Comparison of ENCODE assay signal across 10 mouse cellular contexts in genomic region chr9:119155826-119156225, GRCm38 (mm10). TPM values are rescaled to one million over a fixed set of nuclear protein-coding genes. Genes with fewer than 3 reads are reported as not detected.
DNase-seq lines count a peak whose midpoint lies in the region; ATAC-seq and TF ChIP-seq lines count a peak whose summit lies in the region.
"Had no signal": no experiment of that assay in that cellular context is flagged by ENCODE, and none has a peak within 500 bp of the region (broad histone marks: within the 10 kb centered on the region; RNA-seq: fewer than 3 reads in every experiment).

No protein-coding gene starts in this region.

- peaks cover 44% of the 10 kb centered on the region for H3K27me3 ChIP-seq in liver, embryonic 12.5 days (replicated peaks)
- H3K27me3 ChIP-seq in liver, embryonic 11.5 days (replicated peaks; ENCODE audit: control insufficient read depth, insufficient read depth, low read length), result peaks cover 22% of the 10 kb centered on the region
- H3K27me3 ChIP-seq in embryonic facial prominence, embryonic 15.5 days, result peaks cover 20% of the 10 kb centered on the region
- H3K27me3 ChIP-seq in hindbrain, embryonic 14.5 days (ENCODE audit: control insufficient read depth, insufficient read depth, low read length), result peaks cover 10% of the 10 kb centered on the region
- H3K27me3 ChIP-seq in liver, postnatal 0 days (ENCODE audit: insufficient read depth, low read length), result 0 out of 2 replicates have a peak, but pooled peaks cover 3% of the 10 kb centered on the region

- no peak for TF ChIP-seq CTCF in liver, postnatal 0 days (IDR thresholded peaks at IDR 0.05; ENCODE audit: low read depth)

- H3K4me3 ChIP-seq in liver, embryonic 12.5 days, result no peak overlapping the region
- no peak overlapping the region for H3K4me3 ChIP-seq in liver, embryonic 11.5 days (ENCODE audit: low read depth, low read length)
- H3K4me3 ChIP-seq in embryonic facial prominence, embryonic 15.5 days (replicated peaks), result peak overlapping the region; percentile 53
- H3K4me3 ChIP-seq in hindbrain, embryonic 14.5 days (replicated peaks; ENCODE audit: low read length), result peak overlapping the region; percentile 47; the same call in 1 of the 2 replicates
- H3K4me3 ChIP-seq in liver, postnatal 0 days (ENCODE audit: low read depth, low read length), result peak overlapping the region; percentile 45

- H3K27ac ChIP-seq in liver, embryonic 12.5 days, result no peak overlapping the region
- H3K27ac ChIP-seq in liver, embryonic 11.5 days (ENCODE audit: low read depth, low read length), result no peak overlapping the region
- no peak overlapping the region for H3K27ac ChIP-seq in embryonic facial prominence, embryonic 15.5 days (replicated peaks)
- H3K27ac ChIP-seq in hindbrain, embryonic 14.5 days, result no peak overlapping the region
- H3K27ac ChIP-seq in liver, postnatal 0 days (ENCODE audit: low read depth), result peak overlapping the region; percentile 53

- H3K9ac ChIP-seq in liver, embryonic 12.5 days, result no peak overlapping the region
- H3K9ac ChIP-seq in liver, embryonic 11.5 days (ENCODE audit: low read depth, low read length), result no peak overlapping the region
- H3K9ac ChIP-seq in embryonic facial prominence, embryonic 15.5 days, result no peak overlapping the region
- no peak overlapping the region for H3K9ac ChIP-seq in hindbrain, embryonic 14.5 days
- H3K9ac ChIP-seq in liver, postnatal 0 days (replicated peaks), result peak overlapping the region; percentile 63

- H3K36me3 ChIP-seq in liver, embryonic 12.5 days, result no peaks in the 10 kb centered on the region
- H3K36me3 ChIP-seq in liver, embryonic 11.5 days (ENCODE audit: control insufficient read depth, insufficient read depth, low read length), result no peaks in the 10 kb centered on the region
- H3K36me3 ChIP-seq in embryonic facial prominence, embryonic 15.5 days, result no peaks in the 10 kb centered on the region
- no peaks in the 10 kb centered on the region for H3K36me3 ChIP-seq in hindbrain, embryonic 14.5 days (replicated peaks; ENCODE audit: control insufficient read depth, insufficient read depth)
- no peaks in the 10 kb centered on the region; the same call in 1 of the 2 replicates for H3K36me3 ChIP-seq in liver, postnatal 0 days (replicated peaks; ENCODE audit: insufficient read depth, low read length)

- WGBS in liver, embryonic 12.5 days (ENCODE audit: insufficient replicate concordance), result 30% methylated on average over 7 of the region's 7 CpGs
- 45% methylated on average over 7 of the region's 7 CpGs for WGBS in liver, embryonic 11.5 days
- 37% methylated on average over 7 of the region's 7 CpGs for WGBS in embryonic facial prominence, embryonic 15.5 days
- 54% methylated on average over 7 of the region's 7 CpGs for WGBS in hindbrain, embryonic 14.5 days
- 36% methylated on average over 7 of the region's 7 CpGs for WGBS in liver, postnatal 0 days (ENCODE audit: insufficient replicate concordance)

- peaks cover 5% of the 10 kb centered on the region; the same call in 1 of the 2 replicates for H3K4me1 ChIP-seq in liver, embryonic 12.5 days
- H3K4me1 ChIP-seq in liver, embryonic 11.5 days (replicated peaks; ENCODE audit: control insufficient read depth, insufficient read depth, low read length), result no peaks in the 10 kb centered on the region
- H3K4me1 ChIP-seq in embryonic facial prominence, embryonic 15.5 days, result 0 out of 2 replicates have a peak, but pooled peaks cover 5% of the 10 kb centered on the region
- H3K4me1 ChIP-seq in hindbrain, embryonic 14.5 days (replicated peaks; ENCODE audit: control insufficient read depth, insufficient read depth, low read length), result no peaks in the 10 kb centered on the region
- peaks cover 8% of the 10 kb centered on the region for H3K4me1 ChIP-seq in liver, postnatal 0 days (ENCODE audit: insufficient read depth)

- no peak for TF ChIP-seq EP300 in liver, postnatal 0 days (IDR thresholded peaks at IDR 0.05; ENCODE audit: low read depth)

- peak overlapping the region; percentile 68; the same call in 1 of the 2 replicates for H3K4me2 ChIP-seq in liver, embryonic 12.5 days
- H3K4me2 ChIP-seq in liver, embryonic 11.5 days, result no peak overlapping the region; the same call in 1 of the 2 replicates
- peak overlapping the region; percentile 67 for H3K4me2 ChIP-seq in embryonic facial prominence, embryonic 15.5 days (replicated peaks)
- peak overlapping the region; percentile 60; the same call in 1 of the 2 replicates for H3K4me2 ChIP-seq in hindbrain, embryonic 14.5 days (replicated peaks)
- H3K4me2 ChIP-seq in liver, postnatal 0 days (ENCODE audit: low read depth, low read length), result peak overlapping the region; percentile 69

- no peaks in the 10 kb centered on the region for H3K9me3 ChIP-seq in liver, embryonic 12.5 days (replicated peaks)
- H3K9me3 ChIP-seq in liver, embryonic 11.5 days (ENCODE audit: control insufficient read depth, low read length), result no peaks in the 10 kb centered on the region
- no peaks in the 10 kb centered on the region for H3K9me3 ChIP-seq in embryonic facial prominence, embryonic 15.5 days (replicated peaks)
- no peaks in the 10 kb centered on the region for H3K9me3 ChIP-seq in hindbrain, embryonic 14.5 days (ENCODE audit: control insufficient read depth, low read length)
- no peaks in the 10 kb centered on the region for H3K9me3 ChIP-seq in liver, postnatal 0 days (ENCODE audit: low read length)

- no peak for ATAC-seq in liver, embryonic 12.5 days
- ATAC-seq in liver, embryonic 11.5 days (replicated peaks; ENCODE audit: low FRiP score), result no peak; the same call in 1 of the 2 replicates
- no peak for ATAC-seq in embryonic facial prominence, embryonic 15.5 days (ENCODE audit: insufficient number of reproducible peaks, low FRiP score, low TSS enrichment, low read depth)
- 0 out of 2 replicates have a peak, but pooled peaks have one; percentile 7 for ATAC-seq in hindbrain, embryonic 14.5 days (ENCODE audit: low FRiP score)
- ATAC-seq in liver, postnatal 0 days, result peak; percentile 8; the same call in 1 of the 2 replicates
- no peak for ATAC-seq in monocyte, adult 5-6 weeks (replicated peaks; ENCODE audit: insufficient number of reproducible peaks, low FRiP score, low TSS enrichment, poor library complexity, severe bottlenecking)

- no peak for DNase-seq in liver, embryonic 11.5 days (ENCODE audit: low spot score)
- DNase-seq in hindbrain, embryonic 14.5 days (ENCODE audit: low spot score), result no peak
- DNase-seq in liver, postnatal 0 days, result no peak
- DNase-seq in spleen, adult 12 weeks (ENCODE audit: low spot score), result no peak
- no peak for DNase-seq in spleen, postnatal 10 days (ENCODE audit: low spot score in 2 of 2)

RNA-seq across cellular contexts. Expression of gene Acaa1b, which starts 1.1 kb away (rescaled TPM):
- 0.55 and 0.85 TPM in 2 replicates for polyA plus RNA-seq in liver, embryonic 12.5 days (2016; fragmentation: Nextera tagmentation; extraction: Ambion mirVana)
- 0.34 and 0.63 TPM in 2 replicates for polyA plus RNA-seq in liver, embryonic 11.5 days (2014; fragmentation: Nextera tagmentation; extraction: Ambion mirVana)
- 2.1 and 3.0 TPM in 2 replicates for polyA plus RNA-seq in embryonic facial prominence, embryonic 15.5 days (2015; fragmentation: Nextera tagmentation; extraction: Ambion mirVana)
- 2.2 and 3.9 TPM in 2 replicates for polyA plus RNA-seq in hindbrain, embryonic 14.5 days (2014; fragmentation: Nextera tagmentation; extraction: Ambion mirVana)
- polyA plus RNA-seq in liver, postnatal 0 days (2015; fragmentation: Nextera tagmentation; extraction: Ambion mirVana), result 496 and 544 TPM in 2 replicates
- not detected in 3 replicates for total RNA-seq in monocyte, adult 5-6 weeks (2017)

RNA-seq across cellular contexts. Expression of gene Gm47289, which starts 3.1 kb away (rescaled TPM):
- polyA plus RNA-seq in liver, embryonic 12.5 days (2016; fragmentation: Nextera tagmentation; extraction: Ambion mirVana), result not detected in 2 replicates
- polyA plus RNA-seq in liver, embryonic 11.5 days (2014; fragmentation: Nextera tagmentation; extraction: Ambion mirVana), result not detected in 2 replicates
- not detected in 2 replicates for polyA plus RNA-seq in embryonic facial prominence, embryonic 15.5 days (2015; fragmentation: Nextera tagmentation; extraction: Ambion mirVana)
- polyA plus RNA-seq in hindbrain, embryonic 14.5 days (2014; fragmentation: Nextera tagmentation; extraction: Ambion mirVana), result not detected in 2 replicates
- not detected in 2 replicates for polyA plus RNA-seq in liver, postnatal 0 days (2015; fragmentation: Nextera tagmentation; extraction: Ambion mirVana)
- not detected in 3 replicates for total RNA-seq in monocyte, adult 5-6 weeks (2017)
- polyA plus RNA-seq: erythroblast, embryonic 14.5 days; limb, embryonic 11.5 days had no signal

RNA-seq across cellular contexts. Expression of gene Slc22a13, which starts 53.1 kb away (rescaled TPM):
- not detected in 2 replicates for polyA plus RNA-seq in liver, embryonic 12.5 days (2016; fragmentation: Nextera tagmentation; extraction: Ambion mirVana)
- polyA plus RNA-seq in liver, embryonic 11.5 days (2014; fragmentation: Nextera tagmentation; extraction: Ambion mirVana), result not detected in 2 replicates
- polyA plus RNA-seq in embryonic facial prominence, embryonic 15.5 days (2015; fragmentation: Nextera tagmentation; extraction: Ambion mirVana), result not detected in 2 replicates
- polyA plus RNA-seq in hindbrain, embryonic 14.5 days (2014; fragmentation: Nextera tagmentation; extraction: Ambion mirVana), result not detected in 2 replicates
- not detected in 2 replicates for polyA plus RNA-seq in liver, postnatal 0 days (2015; fragmentation: Nextera tagmentation; extraction: Ambion mirVana)
- not detected in 3 replicates for total RNA-seq in monocyte, adult 5-6 weeks (2017)
- polyA plus RNA-seq: erythroblast, embryonic 14.5 days; limb, embryonic 11.5 days had no signal

RNA-seq across cellular contexts. Expression of gene Dlec1, which starts 53.5 kb away (rescaled TPM):
- 0.12 TPM in 2 replicates for polyA plus RNA-seq in liver, embryonic 12.5 days (2016; fragmentation: Nextera tagmentation; extraction: Ambion mirVana)
- 0.14 and 0.34 TPM in 2 replicates for polyA plus RNA-seq in liver, embryonic 11.5 days (2014; fragmentation: Nextera tagmentation; extraction: Ambion mirVana)
- 1.4 and 3.5 TPM in 2 replicates for polyA plus RNA-seq in embryonic facial prominence, embryonic 15.5 days (2015; fragmentation: Nextera tagmentation; extraction: Ambion mirVana)
- 1.3 and 1.7 TPM in 2 replicates for polyA plus RNA-seq in hindbrain, embryonic 14.5 days (2014; fragmentation: Nextera tagmentation; extraction: Ambion mirVana)
- 0.05 TPM in 2 replicates for polyA plus RNA-seq in liver, postnatal 0 days (2015; fragmentation: Nextera tagmentation; extraction: Ambion mirVana)
- total RNA-seq in monocyte, adult 5-6 weeks (2017), result not detected in 3 replicates
- polyA plus RNA-seq: erythroblast, embryonic 14.5 days had no signal

Comparison
In these comparisons a context has a peak if more than half of its experiments do, and no peak if none do; other contexts are left out.
1. ATAC-seq: peak in hindbrain, embryonic 14.5 days (single experiment) and liver, postnatal 0 days (single experiment); none in liver, embryonic 12.5 days (single experiment), liver, embryonic 11.5 days (single experiment), embryonic facial prominence, embryonic 15.5 days (single experiment) and monocyte, adult 5-6 weeks (single experiment).
2. H3K4me3 ChIP-seq: peak in embryonic facial prominence, embryonic 15.5 days (single experiment), hindbrain, embryonic 14.5 days (single experiment) and liver, postnatal 0 days (single experiment); none in liver, embryonic 12.5 days (single experiment) and liver, embryonic 11.5 days (single experiment).
3. RNA of gene Acaa1b, which starts 1.1 kb away (polyA plus RNA-seq): 496 to 544 TPM in liver, postnatal 0 days; 2.1 to 3.0 TPM in embryonic facial prominence, embryonic 15.5 days, 2.2 to 3.9 TPM in hindbrain, embryonic 14.5 days, 0.34 to 0.63 TPM in liver, embryonic 11.5 days and 0.55 to 0.85 TPM in liver, embryonic 12.5 days; every median in the first group is over 100 times any median in the second.